Mouse (Mus musculus) heart, adult 2 months (tissue): ENCODE data around the gene Prdm15.

Experiments used
- CTCF ChIP-seq: fragments of 200-600 bp; IDR thresholded peaks from 2 replicates; pipeline ENCODE4 v1.8.1; 2022; ENCODE audit warnings: antibody characterized with exemption, mild to moderate bottlenecking, moderate library complexity
- POLR2A ChIP-seq: fragments of 200-500 bp; IDR thresholded peaks from 2 replicates; pipeline ENCODE4 v1.6.1; 2011; ENCODE audit warnings: mild to moderate bottlenecking, low read depth, low read length, control low read depth; ENCODE audit not compliant: insufficient read depth

DNA sequence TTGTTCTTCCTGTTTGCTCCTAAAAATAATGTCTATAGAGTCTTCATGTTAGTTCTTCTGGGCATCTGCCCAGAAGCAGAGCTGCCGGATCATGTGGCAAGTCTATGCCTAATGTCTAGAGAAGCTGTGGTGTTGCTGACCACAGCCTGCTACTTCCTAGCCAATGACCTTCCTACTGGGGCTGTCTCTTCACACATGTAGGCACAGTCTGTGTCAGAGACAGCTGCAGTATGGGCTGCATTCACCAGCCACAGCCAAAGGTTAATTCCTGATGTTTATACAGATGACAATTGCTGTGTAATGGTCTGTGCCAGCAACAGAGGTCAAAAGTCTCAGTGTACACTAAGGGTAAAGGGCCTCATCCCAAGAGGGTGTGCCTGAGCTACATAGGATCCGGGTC, 95.2 kb downstream of the Prdm15 start:
- TF ChIP-seq CTCF (no peak), POLR2A (no peak)
